Mouse (Mus musculus) CD8-positive naive resting alpha-beta T cell, adult 2 months (primary cell): ENCODE results near the gene Sdsl.

ENCODE experiments used
- DNase-seq, 2 experiments: peaks; one replicate each; pipeline ENCODE4 v3.0.0; 2022; ENCODE audit warnings: low read depth in 2 of 2, low spot score in 2 of 2

Gene Sdsl

GRCm38 (mm10) chr5:120472770-120473169 lies at the start of gene Sdsl:
TSS of gene Sdsl (minus strand) at chr5:120472810.
- no peak for DNase-seq

DNA sequence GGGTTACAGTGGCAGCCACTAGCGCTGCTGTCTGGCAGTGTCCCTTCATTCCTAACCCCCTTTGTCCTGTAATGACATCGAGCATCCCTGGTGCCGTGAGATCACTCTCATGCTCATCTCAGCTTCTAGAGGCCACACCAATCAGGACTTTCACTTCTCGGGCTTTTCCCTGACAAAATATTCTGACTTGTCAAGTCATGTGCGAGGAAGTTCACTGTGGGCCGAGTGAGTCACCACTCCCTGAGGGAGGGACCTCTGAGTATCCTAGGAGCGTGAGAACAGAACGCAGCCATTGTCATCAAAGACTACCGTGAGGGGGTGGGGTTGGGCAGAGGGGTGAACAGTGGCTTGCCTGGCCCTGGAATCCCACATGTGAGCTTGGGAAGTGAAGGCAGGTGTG lies 44.9 kb upstream of the Sdsl start:
- DNase-seq: no peak

DNA sequence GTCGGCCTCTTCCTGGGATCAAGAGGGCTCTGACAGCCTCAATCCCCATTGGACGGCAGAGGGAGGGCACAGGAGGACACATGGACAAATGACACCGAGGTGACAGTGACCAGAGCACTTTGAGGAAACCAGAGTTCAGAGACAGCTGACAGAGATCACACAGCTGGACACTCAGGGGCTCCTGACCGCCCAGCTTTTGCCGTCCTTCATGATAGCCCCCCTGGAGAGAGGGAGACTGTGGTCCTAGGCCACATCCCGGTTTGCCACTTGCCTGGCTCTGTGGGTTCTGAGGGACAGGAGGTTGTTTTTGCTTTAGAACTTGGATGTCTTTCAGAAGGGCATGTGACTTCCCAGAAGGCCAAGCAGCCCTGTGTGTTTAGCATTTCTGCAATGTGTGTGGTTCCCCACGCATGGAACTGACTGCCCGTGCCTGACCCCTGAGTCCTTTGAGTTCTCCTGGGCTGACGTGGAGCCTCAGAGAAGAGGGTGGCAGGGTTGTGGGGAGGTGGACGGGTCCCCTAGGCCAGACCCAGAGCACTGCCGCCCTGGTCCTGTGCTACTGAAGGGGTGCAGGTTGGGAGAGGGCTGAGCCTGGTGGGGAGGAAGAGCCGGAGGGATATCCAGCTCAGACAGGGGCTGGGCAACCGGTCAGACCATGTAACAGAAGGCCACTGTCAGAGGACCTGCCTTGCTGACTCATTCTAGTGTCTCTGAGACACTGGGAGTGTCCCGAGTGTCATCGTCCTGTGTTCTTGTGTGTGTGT lies 43.8 kb upstream of the Sdsl start:
- DNase-seq: no peak

GRCm38 (mm10) chr5:120515451-120515850 lies 42.8 kb upstream of the Sdsl start:
- DNase-seq: no peak

DNA sequence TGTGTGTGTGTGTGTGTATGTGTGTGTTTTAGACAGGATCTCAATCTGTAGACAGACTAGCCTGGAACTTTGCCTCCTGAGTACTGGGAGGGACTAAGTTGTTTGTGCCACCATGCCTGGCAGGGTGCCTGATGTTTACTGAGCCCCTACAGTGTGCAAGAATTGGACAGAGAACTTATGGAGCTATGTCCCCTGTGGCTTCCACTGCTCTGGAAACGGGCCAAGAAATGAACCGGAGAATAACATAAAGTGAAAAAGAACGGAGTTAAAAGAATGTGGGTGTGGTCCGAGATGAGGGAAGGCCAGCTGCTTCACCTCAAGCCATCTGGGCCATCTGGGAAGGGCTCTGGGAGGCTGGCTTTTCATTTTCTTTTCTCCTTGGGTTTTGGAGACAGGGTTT lies 42.1 kb upstream of the Sdsl start:
- DNase-seq: no peak

DNA sequence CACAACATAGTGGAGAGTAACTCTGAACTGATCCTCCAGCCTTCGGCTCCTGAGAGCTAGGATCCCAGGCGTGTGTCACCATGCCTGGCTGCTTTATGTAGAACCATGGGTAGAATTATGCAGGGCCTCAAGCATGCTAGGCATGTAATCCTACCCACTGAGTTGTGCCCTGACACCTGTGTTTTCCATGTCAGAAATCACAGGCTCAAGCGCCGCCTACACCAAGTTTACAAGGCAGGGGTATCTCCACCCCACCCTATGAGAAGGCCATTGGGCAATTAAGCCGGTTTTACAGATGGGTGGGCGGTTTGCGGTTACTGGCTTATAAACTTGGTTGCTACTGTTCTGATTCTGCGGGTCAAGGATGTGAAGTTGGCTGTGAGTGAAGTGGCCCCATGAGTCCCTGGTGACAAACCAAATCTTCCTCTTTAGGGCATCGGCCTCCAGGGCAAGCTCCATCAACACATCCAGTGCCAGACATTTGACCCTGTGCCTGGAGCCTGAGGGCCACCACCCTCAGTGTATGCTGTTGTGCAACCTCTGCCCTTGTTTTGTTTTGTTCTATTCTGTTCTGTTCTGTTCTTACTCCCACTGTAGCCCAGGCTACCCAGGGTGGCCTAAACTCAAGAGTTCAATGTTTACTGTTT lies 41.5 kb upstream of the Sdsl start:
- no peak for DNase-seq

- no peak for DNase-seq
These were observed 40.4 kb upstream of the Sdsl start for GRCm38 (mm10) chr5:120512911-120513555.

- no peak for DNase-seq
These were observed 39.1 kb upstream of the Sdsl start for GRCm38 (mm10) chr5:120511643-120512220.

GRCm38 (mm10) chr5:120510982-120511642 lies 38.5 kb upstream of the Sdsl start, which contains the start of gene Slc8b1:
TSS of gene Slc8b1 (plus strand) at chr5:120511168.
- peak; percentile 91 to 95 for DNase-seq

GRCm38 (mm10) chr5:120507311-120507710 lies 34.7 kb upstream of the Sdsl start:
- DNase-seq: no peak

DNA sequence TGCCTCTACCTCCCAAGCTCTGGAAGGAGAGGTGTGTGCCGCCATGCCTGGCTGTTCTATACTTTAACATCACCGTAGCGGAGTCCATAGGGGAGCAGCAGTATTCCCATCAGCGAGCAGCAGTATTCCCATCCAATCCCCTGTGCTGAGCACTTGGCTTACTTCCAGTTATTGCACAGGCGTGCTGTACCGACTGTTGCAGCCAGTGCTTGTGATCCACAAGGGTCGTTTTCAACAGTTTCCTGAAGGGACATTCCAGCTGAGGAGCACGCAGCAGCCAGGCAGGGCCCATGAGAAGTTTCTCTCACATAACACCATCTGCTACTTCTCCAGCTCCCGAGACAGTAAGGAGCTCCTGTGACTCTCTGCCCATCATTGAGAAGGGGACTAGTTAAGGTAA lies 33.9 kb upstream of the Sdsl start:
- DNase-seq: no peak

DNA sequence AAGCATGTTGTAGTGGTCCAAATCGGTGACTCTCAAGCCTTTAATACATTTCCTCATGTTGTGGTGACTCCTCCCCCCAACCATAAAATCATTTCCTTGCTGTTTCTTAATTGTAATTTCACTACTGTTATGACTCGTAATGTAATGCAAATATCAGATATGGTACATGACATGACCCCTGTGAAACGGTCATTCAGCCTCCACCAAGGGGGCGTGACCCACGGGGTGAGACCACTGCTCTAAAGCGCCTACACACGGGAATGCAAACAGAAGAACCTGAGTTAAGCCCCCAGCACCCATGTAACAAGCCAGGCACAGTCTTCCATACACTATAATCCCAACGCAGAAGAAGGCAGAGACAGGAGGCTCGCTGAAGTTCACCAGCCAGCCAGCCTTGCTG lies 33.2 kb upstream of the Sdsl start:
- DNase-seq: no peak

DNA sequence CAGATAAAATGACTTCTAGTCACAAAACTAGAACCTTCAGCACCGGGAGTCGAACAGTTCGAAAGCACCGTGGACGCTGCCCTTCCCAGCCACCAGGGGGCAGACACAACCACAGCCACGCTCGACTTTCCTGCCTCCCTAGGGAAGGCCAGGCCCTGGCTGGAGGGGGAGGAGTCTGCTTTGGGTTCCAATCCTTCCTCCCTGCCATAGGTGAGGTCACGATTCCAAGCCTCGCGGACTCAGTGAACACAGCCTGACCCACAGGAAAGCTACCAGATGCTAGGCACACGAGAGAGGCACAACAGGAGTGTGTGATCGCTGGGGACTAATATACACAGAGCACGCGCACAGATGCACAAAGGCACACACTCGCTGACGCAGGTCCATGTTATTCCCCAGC lies 32.8 kb upstream of the Sdsl start:
- peak; percentile 58 to 61 for DNase-seq

- DNase-seq: peak; percentile 59 to 66
These were observed 30.7 kb upstream of the Sdsl start, which contains the start of gene Plbd2 for GRCm38 (mm10) chr5:120503144-120503795. TSS of gene Plbd2 (minus strand) at chr5:120503625.

DNA sequence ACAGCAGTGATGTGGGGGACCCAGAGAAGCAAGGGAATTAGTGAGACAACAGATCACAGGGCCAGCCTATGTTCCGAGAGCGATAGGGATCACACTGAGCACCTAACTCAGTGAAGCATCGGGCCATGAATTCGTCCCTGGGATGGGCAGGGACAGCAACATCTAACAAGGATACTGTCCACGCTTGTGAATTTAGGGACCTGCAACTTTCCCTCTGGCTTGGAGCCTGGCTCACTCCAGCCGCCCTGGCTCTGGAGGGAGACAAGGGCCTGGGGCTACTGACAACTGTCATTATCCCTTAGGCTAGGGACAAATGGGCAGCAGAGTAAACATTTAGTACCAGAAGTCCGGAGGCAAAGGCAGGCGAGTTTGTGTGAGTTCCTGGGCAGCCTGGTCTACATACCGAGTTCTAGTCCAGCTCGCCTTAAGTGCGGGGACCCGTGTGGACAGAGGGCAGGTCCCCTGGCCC lies 30.1 kb upstream of the Sdsl start:
- DNase-seq: no peak

- no peak for DNase-seq
These were observed 29.6 kb upstream of the Sdsl start for GRCm38 (mm10) chr5:120502147-120502621.

DNA sequence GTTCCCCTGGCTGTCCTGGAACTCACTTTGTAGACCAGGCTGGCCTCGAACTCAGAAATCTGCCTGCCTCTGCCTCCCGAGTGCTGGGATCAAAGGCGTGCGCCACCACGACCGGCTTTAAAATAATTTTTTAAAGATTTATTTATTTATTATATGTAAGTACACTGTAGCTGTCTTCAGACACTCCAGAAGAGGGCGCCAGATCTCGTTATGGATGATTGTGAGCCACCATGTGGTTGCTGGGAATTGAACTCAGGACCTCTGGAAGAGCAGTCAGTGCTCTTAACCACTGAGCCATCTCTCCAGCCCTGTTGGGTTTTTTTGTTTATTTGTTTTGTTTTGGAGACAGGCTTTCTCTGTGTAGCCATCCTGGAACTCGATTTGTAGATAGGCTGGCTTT lies 28.0 kb upstream of the Sdsl start:
- DNase-seq: peak in 1 of 2 experiments; percentile 19

- no peak for DNase-seq
These were observed 26.6 kb upstream of the Sdsl start for GRCm38 (mm10) chr5:120499202-120499601.

- DNase-seq: no peak
These were observed 24.5 kb upstream of the Sdsl start for GRCm38 (mm10) chr5:120497071-120497470.

DNA sequence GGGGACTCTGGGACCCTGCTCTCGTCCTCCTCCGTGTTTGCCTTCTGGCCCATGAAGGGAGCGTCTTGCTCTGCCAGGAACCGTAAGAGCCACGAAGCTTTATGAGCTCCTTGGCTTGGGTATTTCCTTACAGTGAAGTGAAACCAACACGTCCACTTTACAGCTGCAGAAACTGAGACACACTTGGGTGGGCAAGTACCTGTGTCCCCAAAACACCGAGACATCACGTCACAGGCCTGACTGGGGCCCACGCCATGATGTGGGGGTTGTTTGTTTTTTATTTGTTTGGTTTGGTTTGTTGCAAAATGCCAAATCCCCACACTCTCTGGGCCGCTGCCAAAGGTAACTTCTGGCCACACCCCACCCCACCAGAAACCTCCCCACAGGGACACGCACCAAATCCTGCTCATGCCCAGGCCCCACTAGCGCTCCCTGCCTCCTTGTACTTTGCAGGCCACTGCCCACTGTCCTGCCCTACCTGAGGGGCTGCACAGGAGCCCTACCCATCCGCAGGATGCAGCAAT lies 23.2 kb upstream of the Sdsl start:
- no peak for DNase-seq
